Mouse (Mus musculus): ENCODE data around the gene Ankrd9. TPM values are rescaled to one million over a fixed set of nuclear protein-coding genes. Genes with fewer than 3 reads are reported as not detected.
A peak's percentile ranks its signal among the peaks of the same experiment; 100 is the strongest.

Gene Ankrd9
- polyA plus RNA-seq, 1 experiment from 2014 or later, result 16.7 TPM

- peak; percentile 46; the same call in 1 of the 2 replicates for ATAC-seq (ENCODE audit: insufficient number of reproducible peaks, insufficient read depth, low FRiP score, low TSS enrichment, low read depth)
- 49% methylated on average over 6 of the region's 6 CpGs for WGBS
- Histone ChIP-seq H3K4me3 (replicated peaks) (no peak overlapping the region), H3K27ac (no peak overlapping the region), H3K36me3 (no peaks in the 10 kb centered on the region), H3K27me3 (no peaks in the 10 kb centered on the region), H3K9ac (replicated peaks) (no peak overlapping the region), H3K4me1 (replicated peaks) (peaks cover 24% of the 10 kb centered on the region), H3K9me3 (no peaks in the 10 kb centered on the region), H3K4me2 (no peak overlapping the region)
Observed at GRCm38 (mm10) chr12:111005803-111006202, 27.0 kb upstream of the Ankrd9 start.

GRCm38 (mm10) chr12:111004142-111004541, 25.3 kb upstream of the Ankrd9 start:
- no peaks in the 10 kb centered on the region for H3K27me3 ChIP-seq
- no peaks in the 10 kb centered on the region for H3K36me3 ChIP-seq
- no peak overlapping the region for H3K4me2 ChIP-seq
- peaks cover 23% of the 10 kb centered on the region for H3K4me1 ChIP-seq (replicated peaks)
- ATAC-seq (ENCODE audit: insufficient number of reproducible peaks, insufficient read depth, low FRiP score, low TSS enrichment, low read depth), result no peak
- H3K27ac ChIP-seq, result no peak overlapping the region
- no peak overlapping the region for H3K4me3 ChIP-seq (replicated peaks)
- H3K9me3 ChIP-seq, result no peaks in the 10 kb centered on the region
- H3K9ac ChIP-seq (replicated peaks), result no peak overlapping the region
- 78% methylated on average over 9 of the region's 9 CpGs for WGBS

GRCm38 (mm10) chr12:111000956-111001355, 22.1 kb upstream of the Ankrd9 start:
- no peak overlapping the region for H3K27ac ChIP-seq
- no peak overlapping the region for H3K4me2 ChIP-seq
- WGBS, result 94% methylated on average over 7 of the region's 7 CpGs
- peaks cover 11% of the 10 kb centered on the region; the same call in 1 of the 2 replicates for H3K9me3 ChIP-seq
- no peaks in the 10 kb centered on the region for H3K27me3 ChIP-seq
- H3K4me1 ChIP-seq (replicated peaks), result no peaks in the 10 kb centered on the region
- H3K9ac ChIP-seq (replicated peaks), result no peak overlapping the region
- no peak for ATAC-seq (ENCODE audit: insufficient number of reproducible peaks, insufficient read depth, low FRiP score, low TSS enrichment, low read depth)
- no peak overlapping the region for H3K4me3 ChIP-seq (replicated peaks)
- no peaks in the 10 kb centered on the region for H3K36me3 ChIP-seq

GRCm38 (mm10) chr12:110999820-111000219, 21.0 kb upstream of the Ankrd9 start:
- no peak overlapping the region for H3K4me3 ChIP-seq (replicated peaks)
- H3K36me3 ChIP-seq, result no peaks in the 10 kb centered on the region
- H3K4me1 ChIP-seq (replicated peaks), result no peaks in the 10 kb centered on the region
- H3K27ac ChIP-seq, result no peak overlapping the region
- H3K9me3 ChIP-seq, result peaks cover 11% of the 10 kb centered on the region; the same call in 1 of the 2 replicates
- no peak overlapping the region for H3K4me2 ChIP-seq
- no peaks in the 10 kb centered on the region for H3K27me3 ChIP-seq
- ATAC-seq (ENCODE audit: insufficient number of reproducible peaks, insufficient read depth, low FRiP score, low TSS enrichment, low read depth), result no peak
- no peak overlapping the region for H3K9ac ChIP-seq (replicated peaks)
- 88% methylated on average over 2 of the region's 2 CpGs for WGBS

GRCm38 (mm10) chr12:110998092-110998491, 19.3 kb upstream of the Ankrd9 start:
- H3K4me3 ChIP-seq (replicated peaks), result no peak overlapping the region
- H3K4me2 ChIP-seq, result no peak overlapping the region
- ATAC-seq (ENCODE audit: insufficient number of reproducible peaks, insufficient read depth, low FRiP score, low TSS enrichment, low read depth), result no peak
- H3K27ac ChIP-seq, result no peak overlapping the region
- WGBS, result 95% methylated on average over 11 of the region's 11 CpGs
- no peaks in the 10 kb centered on the region for H3K4me1 ChIP-seq (replicated peaks)
- H3K9me3 ChIP-seq, result peaks cover 11% of the 10 kb centered on the region; the same call in 1 of the 2 replicates
- H3K27me3 ChIP-seq, result no peaks in the 10 kb centered on the region
- no peaks in the 10 kb centered on the region for H3K36me3 ChIP-seq
- H3K9ac ChIP-seq (replicated peaks), result no peak overlapping the region

- WGBS, result 40% methylated on average over 12 of the region's 12 CpGs
- ATAC-seq (ENCODE audit: insufficient number of reproducible peaks, insufficient read depth, low FRiP score, low TSS enrichment, low read depth), result no peak
- H3K4me3 ChIP-seq (replicated peaks), result no peak overlapping the region
Observed at GRCm38 (mm10) chr12:110994666-110995065, 15.8 kb upstream of the Ankrd9 start.

GRCm38 (mm10) chr12:110993226-110993625, 14.4 kb upstream of the Ankrd9 start:
- 87% methylated on average over 3 of the region's 3 CpGs for WGBS
- H3K4me3 ChIP-seq (replicated peaks), result no peak overlapping the region
- no peak overlapping the region; the same call in 1 of the 2 replicates for H3K9ac ChIP-seq (replicated peaks)
- H3K36me3 ChIP-seq, result no peaks in the 10 kb centered on the region
- peaks cover 5% of the 10 kb centered on the region; the same call in 1 of the 2 replicates for H3K9me3 ChIP-seq
- H3K4me1 ChIP-seq (replicated peaks), result peaks cover 6% of the 10 kb centered on the region; the same call in 1 of the 2 replicates
- no peak overlapping the region for H3K4me2 ChIP-seq
- 0 out of 2 replicates have a peak overlapping the region, but pooled peaks have one; percentile 25 for H3K27ac ChIP-seq
- ATAC-seq (ENCODE audit: insufficient number of reproducible peaks, insufficient read depth, low FRiP score, low TSS enrichment, low read depth), result no peak
- no peaks in the 10 kb centered on the region for H3K27me3 ChIP-seq

More at GRCm38 (mm10) chr12:110994666-110995065, 15.8 kb upstream of the Ankrd9 start:
- Histone ChIP-seq H3K36me3 (no peaks in the 10 kb centered on the region), H3K27ac (no peak overlapping the region), H3K9ac (replicated peaks) (no peak overlapping the region), H3K4me1 (replicated peaks) (peaks cover 6% of the 10 kb centered on the region; the same call in 1 of the 2 replicates), H3K4me2 (no peak overlapping the region), H3K9me3 (peaks cover 11% of the 10 kb centered on the region; the same call in 1 of the 2 replicates), H3K27me3 (no peaks in the 10 kb centered on the region)

- Histone ChIP-seq H3K9ac (replicated peaks) (no peak overlapping the region; the same call in 1 of the 2 replicates), H3K27me3 (no peaks in the 10 kb centered on the region), H3K36me3 (no peaks in the 10 kb centered on the region), H3K4me1 (replicated peaks) (peaks cover 6% of the 10 kb centered on the region; the same call in 1 of the 2 replicates), H3K9me3 (peaks cover 3% of the 10 kb centered on the region; the same call in 1 of the 2 replicates), H3K4me2 (peak overlapping the region; percentile 58), H3K27ac (0 out of 2 replicates have a peak overlapping the region, but pooled peaks have one; percentile 25), H3K4me3 (replicated peaks) (peak overlapping the region; percentile 50)
- 77% methylated on average over 12 of the region's 12 CpGs for WGBS
- ATAC-seq (ENCODE audit: insufficient number of reproducible peaks, insufficient read depth, low FRiP score, low TSS enrichment, low read depth), result 0 out of 2 replicates have a peak, but pooled peaks have one; percentile 11
Observed at GRCm38 (mm10) chr12:110992771-110993170, 13.9 kb upstream of the Ankrd9 start.

GRCm38 (mm10) chr12:110992128-110992553, 13.3 kb upstream of the Ankrd9 start:
- Histone ChIP-seq H3K4me2 (peak overlapping the region; percentile 58), H3K4me3 (replicated peaks) (peak overlapping the region; percentile 50), H3K36me3 (no peaks in the 10 kb centered on the region), H3K9me3 (no peaks in the 10 kb centered on the region), H3K27ac (peak overlapping the region; percentile 81), H3K9ac (replicated peaks) (peak overlapping the region; percentile 62), H3K27me3 (no peaks in the 10 kb centered on the region), H3K4me1 (replicated peaks) (peaks cover 6% of the 10 kb centered on the region; the same call in 1 of the 2 replicates)
- peak; percentile 91 for ATAC-seq (ENCODE audit: insufficient number of reproducible peaks, insufficient read depth, low FRiP score, low TSS enrichment, low read depth)
- under 1% methylated on average over 24 of the region's 24 CpGs for WGBS

- Histone ChIP-seq H3K4me1 (replicated peaks) (peaks cover 6% of the 10 kb centered on the region; the same call in 1 of the 2 replicates), H3K4me2 (peak overlapping the region; percentile 58), H3K27ac (peak overlapping the region; percentile 81; the same call in 1 of the 2 replicates), H3K36me3 (no peaks in the 10 kb centered on the region), H3K27me3 (no peaks in the 10 kb centered on the region), H3K9ac (replicated peaks) (peak overlapping the region; percentile 62), H3K4me3 (replicated peaks) (peak overlapping the region; percentile 50), H3K9me3 (no peaks in the 10 kb centered on the region)
- ATAC-seq (ENCODE audit: insufficient number of reproducible peaks, insufficient read depth, low FRiP score, low TSS enrichment, low read depth), result peak; percentile 81
- WGBS, result 5% methylated on average over 23 of the region's 23 CpGs
Observed at GRCm38 (mm10) chr12:110991361-110992127, 12.7 kb upstream of the Ankrd9 start.

- WGBS, result 88% methylated on average over 7 of the region's 7 CpGs
Observed at GRCm38 (mm10) chr12:110990500-110990899, 11.7 kb upstream of the Ankrd9 start.

More at GRCm38 (mm10) chr12:110990500-110990899, 11.7 kb upstream of the Ankrd9 start:
- no peak overlapping the region for H3K4me2 ChIP-seq
- H3K4me1 ChIP-seq (replicated peaks), result peaks cover 6% of the 10 kb centered on the region; the same call in 1 of the 2 replicates
- no peak for ATAC-seq (ENCODE audit: insufficient number of reproducible peaks, insufficient read depth, low FRiP score, low TSS enrichment, low read depth)
- H3K27me3 ChIP-seq, result no peaks in the 10 kb centered on the region
- no peaks in the 10 kb centered on the region for H3K36me3 ChIP-seq
- H3K4me3 ChIP-seq (replicated peaks), result no peak overlapping the region
- no peaks in the 10 kb centered on the region for H3K9me3 ChIP-seq
- no peak overlapping the region for H3K27ac ChIP-seq
- no peak overlapping the region for H3K9ac ChIP-seq (replicated peaks)
